Mouse (Mus musculus) kidney, postnatal 0 days (tissue): ENCODE results near the gene Nlrp9a. TPM values are rescaled to one million over a fixed set of nuclear protein-coding genes. Genes with fewer than 3 reads are reported as not detected.
"Not testable (repeated sequence)": the region's sequence is repeated elsewhere in the genome, so short reads cannot be mapped to it uniquely, and the experiment has no call there.

Experiments
- ATAC-seq: fragments of 200-750 bp; cut with Nextera tagmentation; replicated peaks from 2 replicates; pipeline ENCODE4 v1.8.0; 2017; ENCODE audit warnings: low read depth, moderate number of reproducible peaks, moderate TSS enrichment, moderate library complexity; ENCODE audit not compliant: low FRiP score
- DNase-seq: peaks from one replicate; pipeline ENCODE4 v3.0.0-alpha.2; 2016; ENCODE audit warnings: low spot score
- H3K27ac ChIP-seq: fragments of 300-500 bp; sonication (generic); 2 replicates; pipeline ENCODE4 v1.5.1; 2014; ENCODE audit warnings: mild to moderate bottlenecking
- H3K27me3 ChIP-seq: fragments of 300-500 bp; sonication (generic); 2 replicates; pipeline ENCODE4 v1.6.1; 2014; ENCODE audit warnings: low read length, mixed read lengths; ENCODE audit not compliant: insufficient read depth
- H3K36me3 ChIP-seq: fragments of 300-500 bp; sonication (generic); 2 replicates; pipeline ENCODE4 v1.6.1; 2014; ENCODE audit warnings: low read length, mixed read lengths; ENCODE audit not compliant: insufficient read depth
- H3K4me1 ChIP-seq: fragments of 300-500 bp; sonication (generic); replicated peaks from 2 replicates; pipeline ENCODE4 v1.6.1; 2014; ENCODE audit warnings: antibody characterized with exemption, low read length, mixed read lengths; ENCODE audit not compliant: insufficient read depth
- H3K4me2 ChIP-seq: fragments of 300-500 bp; sonication (generic); 2 replicates; pipeline ENCODE4 v1.6.1; 2014; ENCODE audit warnings: mild to moderate bottlenecking, low read length, moderate library complexity, mixed read lengths
- H3K4me3 ChIP-seq: fragments of 300-500 bp; sonication (generic); replicated peaks from 2 replicates; pipeline ENCODE4 v1.5.1; 2014; ENCODE audit warnings: low read depth, low read length
- H3K9ac ChIP-seq: fragments of 300-500 bp; sonication (generic); 2 replicates; pipeline ENCODE4 v1.6.1; 2014; ENCODE audit warnings: low read depth, low read length
- H3K9me3 ChIP-seq: fragments of 300-500 bp; sonication (generic); replicated peaks from 2 replicates; pipeline ENCODE4 v1.6.1; 2016; ENCODE audit warnings: low read length, inconsistent platforms, mixed read lengths
- CTCF ChIP-seq: IDR thresholded peaks from 2 replicates; pipeline ENCODE4 v1.5.1; 2016; ENCODE audit warnings: antibody characterized with exemption, low read depth, mild to moderate bottlenecking, moderate library complexity
- WGBS: fragments of 180-500 bp; shearing (Covaris S2); extraction: QIAGEN DNeasy Blood & Tissue Kit; methylation state at CpG from one replicate; pipeline ENCODE4 v1.1.7; 2014; 5-methylcytosine and 5-hydroxymethylcytosine counted together
- microRNA-seq: library from miRNA; unstranded; fragments of <30 nt; microRNA quantifications from one replicate; pipeline ENCODE4, GENCODE M21; 2016
- polyA plus RNA-seq: library from polyadenylated mRNA; unstranded; fragments of >200 nt; fragmentation: Nextera tagmentation; extraction: Ambion mirVana; gene quantifications from 2 replicates; pipeline ENCODE4 v1.2.1, GENCODE M21; 2015

Nlrp9a gene
- not detected in 2 replicates for polyA plus RNA-seq

- DNase-seq, H3K36me3 ChIP-seq, H3K27me3 ChIP-seq, H3K4me2 ChIP-seq, H3K27ac ChIP-seq, H3K4me1 ChIP-seq, ATAC-seq, H3K9ac ChIP-seq, H3K9me3 ChIP-seq, H3K4me3 ChIP-seq: not testable (repeated sequence)
- 76% methylated on average over 2 of the region's 2 CpGs for WGBS
Measured at GRCm38 (mm10) chr7:26534723-26535122, at the start of gene Nlrp9a. Gene Nlrp9a (plus strand): TSS chr7:26535023.

- H3K4me1 ChIP-seq, H3K9ac ChIP-seq, H3K4me2 ChIP-seq, H3K9me3 ChIP-seq, H3K36me3 ChIP-seq, H3K4me3 ChIP-seq, DNase-seq, ATAC-seq, H3K27me3 ChIP-seq, H3K27ac ChIP-seq: not testable (repeated sequence)
- WGBS: 80% methylated on average over 18 of the region's 18 CpGs
Measured at GRCm38 (mm10) chr7:26489514-26489913, 45.3 kb upstream of the Nlrp9a start.

- TF ChIP-seq CTCF: no peak
- H3K4me2 ChIP-seq: no peak overlapping the region
- no peak overlapping the region for H3K4me3 ChIP-seq
- H3K4me1 ChIP-seq: no peaks in the 10 kb centered on the region
- no peaks in the 10 kb centered on the region for H3K9me3 ChIP-seq
- no peaks in the 10 kb centered on the region for H3K27me3 ChIP-seq
- no peak overlapping the region for H3K27ac ChIP-seq
- no peak overlapping the region for H3K9ac ChIP-seq
- ATAC-seq (no peak), DNase-seq (no peak)
- H3K36me3 ChIP-seq: no peaks in the 10 kb centered on the region
Measured at GRCm38 (mm10) chr7:26589077-26589476, 54.3 kb downstream of the Nlrp9a start.

- ATAC-seq: no peak
- TF ChIP-seq CTCF: no peak
Measured at GRCm38 (mm10) chr7:26589774-26590173, 55.0 kb downstream of the Nlrp9a start.

GRCm38 (mm10) chr7:26618364-26618763 is 83.5 kb downstream of the Nlrp9a start, which contains the start of gene Vmn1r185:
Gene Vmn1r185 (minus strand): TSS chr7:26618464.
- not testable (repeated sequence) for H3K4me1 ChIP-seq, H3K4me3 ChIP-seq, ATAC-seq, H3K36me3 ChIP-seq, H3K27ac ChIP-seq, H3K9ac ChIP-seq, H3K27me3 ChIP-seq, DNase-seq, H3K4me2 ChIP-seq, H3K9me3 ChIP-seq
- 68% methylated on average over 1 of the region's 1 CpGs for WGBS

More at GRCm38 (mm10) chr7:26589774-26590173, 55.0 kb downstream of the Nlrp9a start:
- H3K9me3 ChIP-seq: no peaks in the 10 kb centered on the region
- no peak overlapping the region for H3K4me3 ChIP-seq
- no peaks in the 10 kb centered on the region for H3K4me1 ChIP-seq
- H3K9ac ChIP-seq: no peak overlapping the region
- no peak overlapping the region for H3K4me2 ChIP-seq
- H3K27ac ChIP-seq: no peak overlapping the region
- no peaks in the 10 kb centered on the region for H3K27me3 ChIP-seq
- DNase-seq: no peak
- no peaks in the 10 kb centered on the region for H3K36me3 ChIP-seq
- WGBS: 59% methylated on average over 1 of the region's 1 CpGs

Small RNA genes within 50 kb of the gene (microRNA-seq; reads per million reads assigned to microRNA genes)
- gene Gm25947: not detected

Other genes starting within 250 kb of the Nlrp9a start
- gene Cyp2a4, start 227.9 kb upstream of the Nlrp9a start, polyA plus RNA-seq: not detected in 2 replicates
- gene Nlrp9c, start 131.3 kb upstream of the Nlrp9a start, polyA plus RNA-seq: not detected in 2 replicates
- gene Nlrp4a, start 99.9 kb upstream of the Nlrp9a start, polyA plus RNA-seq: not detected in 2 replicates
- gene Vmn1r185, start 83.4 kb downstream of the Nlrp9a start, polyA plus RNA-seq: not detected in 2 replicates
- not detected in 2 replicates for gene Cyp2b23, start 151.4 kb downstream of the Nlrp9a start, polyA plus RNA-seq
- gene Cyp2b19, start 222.1 kb downstream of the Nlrp9a start, polyA plus RNA-seq: not detected in 2 replicates